Mouse (Mus musculus) mature B cell (primary cell): ENCODE results near the gene Rubcnl.

Experiments used
- in situ Hi-C: fragments of 300-500 bp; cut with MboI; formaldehyde crosslinking; loops from 2 replicates; pipeline ENCODE4 v1.14.3; 2019

Gene Rubcnl

DNA sequence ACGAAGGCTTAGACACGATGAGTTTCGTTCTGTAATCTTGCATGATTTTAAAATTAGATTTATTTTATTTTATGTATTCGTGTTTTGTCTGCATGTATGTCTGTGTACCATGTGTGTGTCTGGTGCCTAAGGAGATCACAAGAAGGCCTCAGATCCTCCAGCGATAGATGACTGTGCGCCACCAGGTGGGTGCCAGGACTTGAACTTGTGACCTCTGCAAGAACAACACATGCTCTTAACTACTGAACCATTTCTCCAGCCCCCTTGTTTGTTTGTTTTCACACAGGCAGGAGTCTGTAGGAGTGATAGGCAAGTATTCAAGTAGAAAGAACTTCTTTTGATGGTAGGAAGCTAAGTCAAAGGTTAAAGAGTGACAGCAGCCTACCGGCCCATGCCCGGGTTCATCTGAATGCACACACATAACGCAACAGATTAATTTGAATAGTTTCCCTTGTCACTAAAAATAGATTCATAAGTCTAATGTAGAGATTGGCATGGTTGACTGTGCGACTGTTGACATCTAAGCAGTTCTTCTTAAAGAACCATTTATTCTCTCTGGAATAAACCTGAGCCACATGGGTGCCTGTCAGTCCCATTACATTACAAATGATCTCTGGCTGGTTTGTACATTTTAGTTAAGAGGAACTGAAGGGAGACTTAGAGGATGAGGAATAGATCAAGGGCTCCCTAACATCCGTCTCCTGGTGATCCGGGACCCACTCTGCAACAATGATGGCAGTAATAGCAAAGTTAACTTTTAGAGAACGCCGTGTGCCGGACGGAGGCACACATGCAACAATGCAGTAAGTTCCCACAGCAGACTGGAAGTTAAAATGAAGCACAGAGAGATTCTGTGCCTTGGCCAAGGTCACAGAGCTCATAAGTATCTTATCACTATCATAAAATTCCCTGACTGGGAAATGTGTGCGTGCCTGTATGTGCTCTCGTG is 2.3 kb downstream of the Rubcnl start:
- in situ Hi-C loops = no loop called here

DNA sequence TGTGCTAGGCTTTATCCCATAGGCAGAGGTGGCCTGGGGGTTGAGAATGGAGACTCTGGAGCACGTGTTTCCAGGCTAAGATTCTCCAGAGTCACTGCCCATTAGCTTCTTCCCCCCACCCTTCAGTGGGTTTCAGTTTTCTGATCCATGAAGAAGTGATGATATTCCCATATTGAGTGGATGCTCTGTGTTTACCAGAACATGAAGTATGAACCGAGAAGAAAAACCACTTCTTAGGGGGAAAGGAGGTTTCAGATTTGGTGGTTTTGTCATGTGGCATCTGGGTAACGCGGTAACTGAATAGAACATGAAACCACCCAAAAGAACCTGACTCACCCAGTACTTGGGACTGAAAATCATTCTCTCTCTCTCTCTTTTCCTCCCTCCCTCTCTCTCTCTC is 3.0 kb downstream of the Rubcnl start:
- in situ Hi-C loops = no loop called here

DNA sequence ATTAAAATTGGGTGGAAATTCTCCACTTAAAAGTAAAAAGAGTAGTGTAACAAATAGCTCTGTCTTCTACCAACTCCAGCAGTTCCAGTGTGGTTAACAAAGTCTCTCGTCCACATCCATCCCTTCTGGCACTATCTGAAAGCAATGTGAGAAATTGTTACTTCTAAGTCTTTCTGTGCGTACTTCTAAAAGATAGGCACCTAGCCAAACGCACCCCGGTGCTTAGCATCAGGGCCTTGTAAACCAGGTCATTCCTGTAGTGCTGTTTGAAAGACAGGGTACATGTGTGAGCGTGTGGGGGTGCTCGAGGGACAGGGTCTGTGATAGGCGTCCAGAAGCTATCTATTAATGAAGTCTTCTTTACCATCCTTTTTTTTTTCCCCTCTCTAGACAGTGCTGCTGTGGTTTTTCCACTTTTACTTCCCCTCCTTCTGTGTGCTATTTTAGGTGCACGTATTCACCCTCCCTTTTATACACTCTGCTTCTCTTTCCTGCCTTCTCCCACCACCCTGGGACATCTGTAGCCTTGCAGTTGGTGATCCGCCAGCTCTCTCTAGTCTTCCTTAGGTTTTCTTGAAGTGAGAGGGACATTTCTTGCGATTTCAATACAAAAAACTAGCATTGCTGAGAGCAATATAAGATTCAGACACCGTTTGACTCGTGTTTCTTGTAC is 4.9 kb downstream of the Rubcnl start:
- in situ Hi-C loops = no loop called here

DNA sequence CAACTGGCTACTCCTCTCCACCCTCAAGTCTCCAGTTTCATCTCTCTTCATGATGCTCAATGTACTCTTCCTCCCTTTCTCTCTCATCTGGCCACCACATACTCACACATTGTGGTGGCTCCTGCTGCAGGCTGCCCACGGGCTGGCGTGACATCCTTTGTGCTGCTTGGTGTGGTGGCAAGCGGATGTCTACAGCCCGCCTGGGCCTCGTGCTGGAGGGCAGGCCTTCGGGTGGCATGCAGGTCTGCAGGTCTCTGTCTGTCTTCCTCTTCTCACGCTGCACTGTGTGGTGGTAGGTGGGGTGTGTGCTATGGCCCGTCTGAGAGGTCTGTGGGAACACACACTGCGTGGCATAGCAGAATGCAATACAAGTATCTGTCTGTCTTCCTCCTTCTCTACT is 6.7 kb downstream of the Rubcnl start:
- in situ Hi-C loops = no loop called here

DNA sequence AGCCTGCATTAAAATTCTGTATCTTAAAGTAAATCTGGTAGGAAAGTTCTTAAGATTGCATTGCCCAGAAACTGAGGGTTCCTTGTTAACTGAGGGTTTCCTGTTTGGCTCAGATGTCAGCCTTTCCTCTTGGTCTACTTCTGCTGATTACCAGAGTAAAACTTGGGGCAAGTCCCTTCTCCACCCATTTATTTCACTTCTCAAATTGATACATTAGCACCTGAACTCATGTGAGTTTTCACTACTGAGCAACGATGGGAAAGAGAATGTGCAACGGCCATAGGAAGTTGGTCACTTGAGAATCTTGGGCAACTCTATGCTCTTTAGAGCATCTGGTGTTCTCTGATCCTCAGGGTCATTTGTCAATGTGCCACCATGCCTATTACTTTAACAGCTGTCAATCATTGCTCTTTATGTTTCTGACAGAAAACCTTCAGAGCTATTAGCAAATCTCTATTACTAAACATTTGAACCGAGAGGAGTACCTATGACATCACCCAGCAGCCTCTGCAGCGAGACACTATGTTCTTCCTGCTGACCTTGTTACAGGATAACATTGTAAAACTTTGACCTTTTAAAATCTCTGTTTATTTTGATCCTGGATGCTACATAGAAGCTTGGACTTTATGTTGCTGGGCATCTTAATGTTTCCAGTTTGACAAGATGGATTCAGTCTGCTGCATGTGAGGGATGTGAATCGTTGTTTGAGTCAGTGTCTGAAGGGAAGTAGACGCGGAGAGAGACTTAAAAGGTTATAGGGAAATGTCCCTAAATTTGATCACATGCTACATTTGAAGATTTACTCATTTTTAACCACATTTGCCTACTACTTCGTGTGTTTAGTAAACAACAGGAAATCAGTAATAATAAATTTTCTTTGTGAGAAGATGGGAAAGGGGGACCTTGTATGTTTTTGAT is 9.2 kb downstream of the Rubcnl start:
- in situ Hi-C loops = no loop called here

DNA sequence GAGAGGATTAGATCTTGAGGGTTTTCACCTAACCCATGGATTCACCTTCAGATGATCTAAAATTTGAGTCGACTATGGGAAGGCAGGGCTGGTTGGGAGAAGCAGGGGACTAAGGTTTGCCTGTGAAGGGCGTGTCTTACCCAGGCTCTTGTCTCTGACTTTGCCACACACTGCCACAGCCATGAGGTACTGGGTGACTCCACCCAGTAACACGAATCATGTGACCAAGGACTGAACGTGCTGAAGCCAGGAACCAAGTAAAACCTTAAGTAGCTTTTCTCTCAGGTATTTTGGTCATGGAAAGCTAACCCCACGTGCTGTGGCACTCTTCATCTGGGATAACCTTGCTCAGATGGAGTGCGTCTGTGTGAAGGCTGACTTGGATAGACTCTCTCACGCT is 14.9 kb downstream of the Rubcnl start:
- in situ Hi-C loops = no loop called here

DNA sequence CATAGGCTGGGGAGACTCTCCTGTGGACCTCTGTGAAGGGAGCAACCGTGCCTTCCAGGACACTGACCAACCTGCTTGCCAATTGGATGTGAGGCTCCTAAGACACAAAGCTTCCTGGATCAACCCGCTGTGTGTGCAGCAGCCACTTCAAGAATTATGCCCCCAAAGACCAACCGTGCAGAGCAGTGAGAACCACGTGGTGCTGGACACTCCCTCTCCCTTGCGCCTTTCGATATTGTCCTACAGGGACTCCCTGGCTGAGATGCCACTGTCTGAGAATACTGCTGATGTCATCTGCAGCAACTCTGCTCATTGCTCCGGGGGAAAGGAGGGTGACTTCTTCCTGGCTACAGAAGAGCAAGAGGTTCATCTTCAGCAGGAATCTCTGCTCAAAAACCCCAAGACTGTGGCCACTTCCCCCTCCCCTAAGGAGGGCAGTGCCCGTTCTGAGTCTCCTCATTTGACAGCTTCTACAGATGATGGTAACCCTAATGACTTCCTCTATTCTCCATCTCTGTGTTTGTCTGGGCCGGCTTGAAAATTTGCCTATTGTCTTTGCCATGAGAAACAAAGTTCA is 16.3 kb downstream of the Rubcnl start:
- in situ Hi-C loops = no loop called here

DNA sequence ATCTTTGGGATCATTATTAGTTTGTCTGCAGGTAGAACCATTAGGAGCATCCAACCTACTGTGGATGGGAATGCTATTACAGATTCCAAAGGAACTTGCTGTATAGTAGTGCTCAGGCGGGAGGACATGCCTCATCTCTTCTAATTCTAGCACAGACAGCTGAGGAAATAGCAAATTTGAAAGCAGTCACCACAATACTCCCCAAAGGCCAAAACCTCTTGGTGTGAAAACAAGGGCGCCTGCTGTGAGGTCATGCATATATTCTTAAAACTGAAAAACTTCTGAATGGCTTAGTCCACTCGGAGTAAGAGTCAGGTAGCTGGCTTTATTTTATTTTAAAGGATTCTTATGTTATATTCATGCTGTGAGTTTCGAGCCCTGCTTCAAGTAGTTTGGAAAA is 16.9 kb downstream of the Rubcnl start:
- in situ Hi-C loops = no loop called here

DNA sequence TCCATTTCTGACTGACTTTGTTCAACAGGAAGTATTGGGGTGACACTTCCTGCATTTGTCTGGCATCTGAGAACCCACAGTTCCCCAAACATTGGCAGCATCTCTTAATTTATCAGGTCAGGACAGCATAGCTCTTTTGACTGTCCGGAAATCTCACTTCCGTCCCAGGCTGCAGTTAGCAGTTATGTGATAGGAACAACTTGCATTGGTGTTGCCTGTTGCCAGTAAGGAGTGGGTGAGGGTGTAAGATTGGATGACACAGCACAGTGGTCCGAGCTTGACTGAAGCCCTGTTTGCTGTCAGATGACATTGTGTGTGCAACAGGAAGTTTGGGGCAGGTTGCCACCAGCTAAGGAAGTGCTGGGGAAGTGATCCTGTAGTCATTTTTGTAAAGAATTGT is 18.4 kb downstream of the Rubcnl start:
- in situ Hi-C loops = no loop called here

DNA sequence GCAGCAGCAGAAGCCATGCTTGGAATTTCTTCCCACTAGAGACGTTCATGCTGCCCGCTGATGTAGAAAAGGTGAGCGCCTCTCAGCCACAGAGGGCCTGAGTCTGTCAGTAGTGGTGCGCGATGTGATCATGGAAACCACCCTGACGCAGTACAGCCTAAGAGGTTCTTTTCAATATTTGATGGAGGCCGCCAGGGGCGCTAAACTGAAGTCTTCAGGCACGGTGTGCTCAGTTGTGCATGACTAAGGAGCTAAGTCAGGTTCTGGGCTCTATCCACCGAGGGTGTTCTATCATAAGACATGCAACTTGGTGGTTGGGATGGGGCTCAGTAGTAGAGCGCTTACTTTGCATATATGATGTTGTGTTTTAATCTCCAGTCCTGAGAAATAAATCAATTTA is 19.6 kb downstream of the Rubcnl start:
- in situ Hi-C loops = no loop called here

DNA sequence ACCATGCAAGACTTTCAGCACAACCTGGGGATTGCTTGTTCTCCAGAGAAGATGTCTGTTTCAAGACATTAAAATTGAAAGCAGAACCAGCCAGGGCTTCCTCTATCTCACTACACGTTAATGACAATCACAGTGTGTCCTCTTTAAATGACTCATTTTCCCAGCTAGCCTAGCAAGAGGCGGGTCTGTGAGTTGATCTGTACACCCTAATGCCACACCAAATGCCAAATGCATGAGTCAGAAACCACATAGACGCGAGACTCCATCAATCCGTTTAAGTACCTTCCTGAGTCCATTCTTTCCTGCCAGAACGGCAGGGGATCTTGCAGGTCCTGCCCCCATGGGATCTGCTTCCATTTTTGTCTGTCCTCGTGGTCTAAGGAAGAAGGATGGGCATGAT is 29.4 kb downstream of the Rubcnl start:
- in situ Hi-C loops = no loop called here

DNA sequence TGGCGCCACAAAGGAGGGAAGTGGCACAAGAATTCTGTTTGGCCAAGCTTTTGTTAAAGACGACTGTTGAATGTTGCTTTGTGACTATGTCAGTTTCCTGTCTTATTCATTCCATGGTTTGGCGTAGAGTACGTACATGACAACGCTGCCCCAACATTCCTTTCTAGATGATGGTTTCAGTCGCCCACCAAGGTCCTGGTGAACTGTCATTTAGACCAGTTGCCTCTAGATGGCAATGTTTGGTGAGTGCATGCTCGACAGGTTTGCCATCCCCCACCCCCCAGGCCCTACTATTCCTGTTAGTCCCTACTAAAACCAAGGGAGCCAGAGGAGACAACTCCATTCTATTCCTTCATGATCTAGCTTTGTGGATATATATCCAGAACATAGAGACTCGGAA is 36.6 kb downstream of the Rubcnl start:
- in situ Hi-C loops = loop anchor here (10.0 kb wide), 1 partner anchor 152 kb away; no protein-coding TSS in a partner anchor

DNA sequence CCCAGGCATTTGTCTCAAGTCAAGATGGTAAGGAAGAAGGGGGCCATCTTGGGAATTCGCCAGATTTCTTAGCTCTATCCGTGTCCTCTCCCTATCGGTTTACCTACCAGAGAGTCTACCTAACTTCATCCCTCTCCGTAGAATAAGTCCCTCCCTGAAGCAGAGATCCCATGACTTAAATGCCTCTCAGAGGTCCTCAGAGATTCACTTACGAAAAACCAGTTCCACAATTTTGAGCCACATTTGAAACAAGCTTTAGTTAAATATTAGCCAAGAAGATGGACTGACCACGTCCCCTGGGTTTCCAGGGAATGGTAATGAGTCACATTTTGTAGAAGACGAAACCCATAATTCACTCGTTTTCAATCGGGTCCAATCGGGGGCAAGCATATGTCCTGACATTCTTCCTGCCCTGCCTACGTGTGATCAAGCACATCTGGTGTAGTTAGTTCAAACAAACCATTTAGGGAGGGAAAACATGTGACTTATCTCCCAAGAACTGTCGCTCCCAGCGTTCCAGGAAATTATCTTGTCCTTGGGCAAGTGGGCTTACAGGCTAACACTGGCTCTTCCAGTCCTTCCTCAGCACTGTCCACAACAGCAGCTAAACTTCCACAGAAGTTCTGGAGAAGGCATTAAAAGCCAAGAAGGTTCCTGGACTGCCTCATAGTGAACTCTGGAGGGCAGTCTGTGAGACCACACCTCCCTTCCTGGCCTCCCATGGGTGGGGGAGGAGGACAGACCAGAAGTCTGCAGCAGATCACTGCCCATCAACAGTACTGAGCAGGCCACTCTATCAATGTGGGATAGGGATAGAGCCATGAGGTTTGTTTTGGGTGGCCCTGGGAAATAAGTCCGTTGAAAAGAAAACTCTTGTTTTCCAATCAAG is 38.9 kb downstream of the Rubcnl start:
- in situ Hi-C loops = loop anchor here (10.0 kb wide), 1 partner anchor 150 kb away; no protein-coding TSS in a partner anchor

DNA sequence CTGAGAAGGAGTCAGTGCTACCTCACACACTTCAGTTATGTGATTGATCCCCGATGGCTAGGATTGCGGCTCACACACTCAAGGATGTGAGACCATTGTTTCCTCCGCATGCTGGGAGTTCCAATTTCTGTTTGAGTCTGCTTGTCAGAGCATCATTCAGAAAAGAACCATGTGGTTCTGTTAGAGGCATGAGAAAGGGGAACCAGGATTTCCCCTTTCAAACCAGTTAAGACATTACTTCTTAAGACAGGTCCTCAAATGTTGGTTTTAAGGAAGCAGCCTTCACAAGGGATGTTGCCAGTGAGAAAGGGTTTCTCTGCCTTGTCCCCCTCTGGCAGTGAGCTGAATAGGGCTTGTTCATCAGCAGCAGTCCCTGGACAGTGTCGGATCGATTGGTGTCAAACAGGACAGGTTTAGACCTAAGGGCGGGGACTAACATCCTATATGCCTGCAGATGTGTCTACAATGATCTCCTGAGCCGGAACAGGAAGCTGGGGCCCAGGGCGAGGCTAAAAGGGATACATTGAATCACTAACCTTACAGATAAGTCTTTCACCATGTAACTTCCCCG is 41.1 kb downstream of the Rubcnl start:
- in situ Hi-C loops = loop anchor here (10.0 kb wide), 1 partner anchor 148 kb away; no protein-coding TSS in a partner anchor

DNA sequence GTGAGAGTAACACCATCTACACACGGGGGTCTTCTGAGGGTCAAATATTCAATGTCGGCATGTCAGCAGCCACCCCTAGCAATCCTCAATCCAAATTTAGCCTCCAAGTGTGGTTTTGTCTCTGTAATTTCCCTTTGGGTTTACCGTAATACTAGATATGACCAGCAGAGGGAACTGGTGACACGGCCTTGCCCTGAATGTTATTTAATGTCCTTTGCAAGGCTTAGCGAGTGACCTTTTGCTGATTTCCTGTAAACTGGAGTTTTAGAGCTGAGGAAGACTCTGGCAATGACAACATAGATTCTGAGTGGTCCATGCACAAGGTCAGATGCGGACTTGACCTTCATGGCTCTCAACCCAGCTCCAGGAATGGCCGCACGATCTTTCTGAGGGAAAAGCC is 44.7 kb downstream of the Rubcnl start:
- in situ Hi-C loops = no loop called here

DNA sequence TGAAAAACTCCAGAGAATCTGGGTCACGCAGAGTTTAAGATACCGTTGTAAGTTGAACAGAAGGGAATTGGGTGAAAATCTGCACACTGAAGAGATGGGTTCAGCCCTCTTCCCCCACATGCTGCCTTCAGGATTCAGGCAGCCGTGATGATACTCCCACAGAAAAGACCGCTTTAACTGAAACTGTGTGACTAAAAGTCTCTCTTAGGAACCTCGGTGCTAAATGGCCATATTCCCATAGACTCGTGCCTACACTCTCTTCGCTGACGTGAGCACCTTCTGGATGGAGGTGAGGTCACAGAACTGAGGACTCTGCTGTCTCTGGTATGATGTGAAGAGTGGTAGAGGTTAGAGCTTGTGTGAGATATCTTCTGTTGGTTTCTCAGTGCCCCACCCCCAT is 48.1 kb downstream of the Rubcnl start:
- in situ Hi-C loops = no loop called here

DNA sequence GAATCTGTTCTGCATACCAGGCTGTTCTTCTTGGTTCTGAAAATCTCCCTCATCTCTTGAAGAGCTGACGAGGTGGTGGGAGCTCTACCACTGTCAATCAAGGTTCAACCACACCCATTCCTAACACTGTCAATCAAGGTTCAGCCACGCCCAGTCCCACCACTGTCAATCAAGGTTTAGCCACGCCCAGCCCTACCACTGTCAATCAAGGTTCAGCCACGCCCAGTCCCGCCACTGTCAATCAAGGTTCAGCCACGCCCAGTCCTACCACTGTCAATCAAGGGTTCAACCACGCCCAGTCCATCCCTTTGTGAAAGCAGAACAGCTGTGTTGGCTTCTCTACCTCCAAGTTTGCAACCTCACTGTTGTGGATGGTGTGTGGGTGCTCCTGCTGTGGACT is 48.7 kb downstream of the Rubcnl start:
- in situ Hi-C loops = no loop called here

DNA sequence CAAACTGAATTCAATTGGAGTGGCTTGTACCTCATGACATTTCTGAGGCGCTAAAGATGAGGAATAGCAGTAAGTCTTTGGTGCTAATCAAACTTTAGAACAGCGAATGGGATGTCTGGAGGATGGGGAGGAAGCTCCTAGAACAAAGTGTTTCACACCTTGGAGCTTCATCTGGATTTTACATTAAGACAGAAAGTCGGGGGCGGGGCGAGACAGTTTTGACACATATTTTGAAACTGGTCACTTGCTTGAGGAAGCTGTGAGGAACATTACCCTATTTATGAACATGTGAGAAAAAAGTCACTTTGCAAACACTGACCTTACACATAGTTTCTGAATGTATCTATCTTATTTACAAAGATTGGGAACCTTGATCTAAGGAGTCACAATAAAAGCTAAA is 49.4 kb downstream of the Rubcnl start:
- in situ Hi-C loops = no loop called here

DNA sequence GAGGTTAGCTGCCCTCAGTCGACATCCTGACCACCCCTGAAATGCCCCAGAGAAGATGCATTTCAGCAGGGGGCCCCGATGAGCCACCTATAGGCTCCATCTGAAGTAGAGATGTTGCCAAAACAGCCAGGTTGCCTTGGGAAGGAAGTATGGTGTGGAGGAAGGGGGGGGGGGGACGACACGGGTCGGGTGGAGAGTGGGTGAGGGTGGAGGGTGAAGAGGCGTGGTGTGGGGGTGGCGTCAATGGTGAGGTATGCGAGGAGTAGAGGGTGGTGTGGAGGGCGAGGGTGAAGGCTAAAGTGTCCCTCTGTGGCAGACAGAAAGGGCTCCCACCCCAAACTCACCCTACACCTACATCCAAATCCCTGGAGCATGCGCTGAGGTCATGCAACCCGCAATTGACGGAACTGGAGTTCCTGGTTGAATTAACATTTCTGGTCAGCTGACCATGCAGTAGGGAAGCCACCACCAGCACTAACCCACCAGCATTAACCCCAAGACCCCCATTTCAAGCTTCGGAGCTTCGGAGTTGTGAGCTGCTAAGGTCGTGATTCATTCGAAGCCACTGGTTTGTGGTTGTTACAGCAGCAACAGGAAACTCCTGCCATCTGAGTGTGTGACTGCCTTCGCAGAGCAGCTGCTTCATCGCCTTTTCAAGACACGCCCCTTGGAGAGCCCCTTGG is 52.7 kb downstream of the Rubcnl start:
- in situ Hi-C loops = no loop called here
